8 mouse cellular contexts compared by ENCODE assay signal in genomic region chr8:111299363-111299820, GRCm38 (mm10). TPM values are rescaled to one million over a fixed set of nuclear protein-coding genes. Genes with fewer than 3 reads are reported as not detected.
A peak's percentile ranks its signal among the peaks of the same experiment; 100 is the strongest.
DNase-seq lines count a peak whose midpoint lies in the region; ATAC-seq lines count a peak whose summit lies in the region.

No protein-coding gene starts in this region.

- intact Hi-C loops in left cerebral cortex, postnatal 14 days (cut with DNase I): no loop called here

- peak overlapping the region; percentile 85 for H3K4me2 ChIP-seq in hindbrain, embryonic 16.5 days (ENCODE audit: low read length)

- no peaks in the 10 kb centered on the region for H3K9me3 ChIP-seq in hindbrain, embryonic 16.5 days (ENCODE audit: control insufficient read depth, low read length)

- no peak for ATAC-seq in hindbrain, embryonic 16.5 days
- ATAC-seq in megakaryocyte progenitor cell, adult 5-6 weeks (replicated peaks; ENCODE audit: poor library complexity): peak; percentile 53

- H3K4me1 ChIP-seq in hindbrain, embryonic 16.5 days (ENCODE audit: control insufficient read depth, insufficient read depth, low read depth, low read length): peaks cover 9% of the 10 kb centered on the region

- peak; percentile 76 for DNase-seq in R1 (ENCODE audit: low read depth, low spot score)
- peak; percentile 62 for DNase-seq in cerebellum, adult 9-10 months
- DNase-seq in frontal cortex, postnatal 36 days (ENCODE audit: low spot score in 2 of 2): peak; percentile 2 to 11
- DNase-seq in left cerebral cortex, postnatal 14 days (ENCODE audit: low spot score in 2 of 2): peak; percentile 15 to 28
- DNase-seq in right cerebral cortex, postnatal 14 days: peak; percentile 38
- peak; percentile 29 to 51 for DNase-seq in urinary bladder, postnatal 36 days (ENCODE audit: low spot score in 2 of 2)

- H3K4me3 ChIP-seq in hindbrain, embryonic 16.5 days (ENCODE audit: low read length): peak overlapping the region; percentile 95

- peaks cover 5% of the 10 kb centered on the region for H3K36me3 ChIP-seq in hindbrain, embryonic 16.5 days (ENCODE audit: control insufficient read depth, insufficient read depth, low read length)

- WGBS in hindbrain, embryonic 16.5 days: under 1% methylated on average over 28 of the region's 28 CpGs

- H3K27me3 ChIP-seq in hindbrain, embryonic 16.5 days (replicated peaks; ENCODE audit: control insufficient read depth, insufficient read depth, low read length): no peaks in the 10 kb centered on the region

- H3K27ac ChIP-seq in hindbrain, embryonic 16.5 days (ENCODE audit: low read depth, low read length): peak overlapping the region; percentile 83

- H3K9ac ChIP-seq in hindbrain, embryonic 16.5 days (ENCODE audit: low read depth, low read length): peak overlapping the region; percentile 93

RNA-seq across cellular contexts. Expression of gene Rfwd3, which starts 0.6 kb away (rescaled TPM):
- 21.7 and 26.6 TPM in 2 replicates for polyA plus RNA-seq in hindbrain, embryonic 16.5 days (2015; fragmentation: Nextera tagmentation; extraction: Ambion mirVana)
- total RNA-seq in left cerebral cortex, postnatal 14 days (2021): 10 to 100 TPM; 18.2 TPM
- total RNA-seq in megakaryocyte progenitor cell, adult 5-6 weeks (2015): 59.5 and 62.3 TPM in 2 replicates
- total RNA-seq in megakaryocyte progenitor cell, adult 5-6 weeks (2017): 73.7 and 77.4 TPM in 2 replicates

RNA-seq across cellular contexts. Expression of gene Mlkl, which starts 38.6 kb away (rescaled TPM):
- polyA plus RNA-seq in hindbrain, embryonic 16.5 days (2015; fragmentation: Nextera tagmentation; extraction: Ambion mirVana): 0.35 and 0.50 TPM in 2 replicates
- under 1 TPM; 0.21 to 0.68 TPM for total RNA-seq in left cerebral cortex, postnatal 14 days (2021)
- 92.8 and 93.6 TPM in 2 replicates for total RNA-seq in megakaryocyte progenitor cell, adult 5-6 weeks (2015)
- total RNA-seq in megakaryocyte progenitor cell, adult 5-6 weeks (2017): 78.9 and 88.4 TPM in 2 replicates

RNA-seq across cellular contexts. Expression of gene Glg1, which starts 40.4 kb away (rescaled TPM):
- 58.1 and 66.1 TPM in 2 replicates for polyA plus RNA-seq in hindbrain, embryonic 16.5 days (2015; fragmentation: Nextera tagmentation; extraction: Ambion mirVana)
- 100 to 1,000 TPM; 143 to 144 TPM for total RNA-seq in left cerebral cortex, postnatal 14 days (2021)
- total RNA-seq in megakaryocyte progenitor cell, adult 5-6 weeks (2015): 43.0 and 47.1 TPM in 2 replicates
- total RNA-seq in megakaryocyte progenitor cell, adult 5-6 weeks (2017): 41.0 and 46.7 TPM in 2 replicates

Comparison
In these comparisons a context has a peak if more than half of its experiments do, and no peak if none do; other contexts are left out.
1. DNase-seq: peak in every context shown above with its lines; median percentile 76 in R1; 62 in cerebellum, adult 9-10 months; 40 in urinary bladder, postnatal 36 days; 38 in right cerebral cortex, postnatal 14 days; 22 in left cerebral cortex, postnatal 14 days; 6 in frontal cortex, postnatal 36 days.
2. RNA of gene Mlkl, which starts 38.6 kb away (total RNA-seq): 78.9 to 93.6 TPM in megakaryocyte progenitor cell, adult 5-6 weeks; 0.21 to 0.68 TPM in left cerebral cortex, postnatal 14 days; every median in the first group is over 10 times any median in the second.